Mouse (Mus musculus): Measurements from ENCODE around the gene Cuedc2.

DNA sequence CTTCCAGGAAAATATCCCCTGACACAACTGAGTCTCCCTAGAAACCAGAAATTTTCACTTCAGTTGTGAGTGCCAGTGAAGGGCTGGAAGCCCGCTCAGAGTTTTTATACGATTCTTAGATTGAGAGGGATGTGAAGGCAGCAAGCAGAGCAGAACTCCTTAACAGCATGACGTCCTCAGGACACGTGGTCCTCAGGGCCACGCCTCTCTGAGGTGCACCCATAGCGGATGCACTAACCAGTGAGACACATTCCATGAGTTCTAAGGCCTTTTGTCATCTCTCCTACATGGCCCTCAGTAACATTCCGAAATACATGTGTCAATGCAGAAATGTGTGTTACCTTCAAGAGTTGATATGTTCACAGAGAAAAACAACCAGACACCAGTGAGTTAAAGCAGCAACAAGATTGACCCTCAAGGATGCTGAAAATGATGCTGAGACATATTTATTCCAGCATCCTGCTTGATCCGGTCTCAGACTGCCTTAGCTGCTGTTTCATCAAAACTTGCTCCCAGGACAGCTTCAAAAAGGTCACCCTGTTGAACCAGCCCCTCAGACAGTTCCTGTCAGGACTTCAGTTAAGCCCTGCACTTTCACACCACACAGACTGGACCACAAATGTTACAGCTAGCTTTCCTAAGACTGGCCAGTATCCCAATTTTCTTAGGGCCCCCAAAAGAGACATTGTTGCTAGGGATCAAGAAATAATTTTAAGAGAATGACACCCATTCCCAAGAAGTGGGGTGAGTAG lies 38.0 kb downstream of the Cuedc2 start:
- no peak for TF ChIP-seq CTCF (IDR thresholded peaks at IDR 0.05; ENCODE audit: low read depth)
- TF ChIP-seq EP300 (optimal IDR thresholded peaks at IDR 0.05): no peak

Measured in stomach, postnatal 0 days (tissue).